Mouse (Mus musculus): ENCODE measurements around the gene 1700003E16Rik.

Gene 1700003E16Rik

GRCm38 (mm10) chr6:83159456-83159855, 3.3 kb downstream of the 1700003E16Rik start:
- DNase-seq (ENCODE audit: low spot score in 2 of 2) = peak in 1 of 2 experiments; percentile 32

- DNase-seq (ENCODE audit: low spot score in 2 of 2) = no peak
These were observed 5.2 kb downstream of the 1700003E16Rik start for GRCm38 (mm10) chr6:83161442-83161841.

- DNase-seq (ENCODE audit: low spot score in 2 of 2) = no peak
These were observed 5.9 kb downstream of the 1700003E16Rik start for GRCm38 (mm10) chr6:83161921-83162641.

- DNase-seq (ENCODE audit: low spot score in 2 of 2) = peak in 1 of 2 experiments; percentile 38
These were observed 6.5 kb downstream of the 1700003E16Rik start for GRCm38 (mm10) chr6:83162701-83163100.

- no peak for DNase-seq (ENCODE audit: low spot score in 2 of 2)
These were observed 8.9 kb downstream of the 1700003E16Rik start for GRCm38 (mm10) chr6:83165026-83165606.

GRCm38 (mm10) chr6:83165607-83166242, 9.5 kb downstream of the 1700003E16Rik start, which contains the start of gene Dctn1:
Gene Dctn1 (plus strand): TSS chr6:83165920.
- peak; percentile 88 to 91 for DNase-seq (ENCODE audit: low spot score in 2 of 2)

GRCm38 (mm10) chr6:83166243-83166630, 10.0 kb downstream of the 1700003E16Rik start:
- no peak for DNase-seq (ENCODE audit: low spot score in 2 of 2)

- DNase-seq (ENCODE audit: low spot score in 2 of 2) = no peak
These were observed 13.7 kb downstream of the 1700003E16Rik start for GRCm38 (mm10) chr6:83169872-83170271.

GRCm38 (mm10) chr6:83171063-83171462, 14.9 kb downstream of the 1700003E16Rik start:
- no peak for DNase-seq (ENCODE audit: low spot score in 2 of 2)

GRCm38 (mm10) chr6:83172240-83172920, 16.2 kb downstream of the 1700003E16Rik start:
- DNase-seq (ENCODE audit: low spot score in 2 of 2) = no peak

- DNase-seq (ENCODE audit: low spot score in 2 of 2) = no peak
These were observed 19.8 kb downstream of the 1700003E16Rik start for GRCm38 (mm10) chr6:83175996-83176395.

- no peak for DNase-seq (ENCODE audit: low spot score in 2 of 2)
These were observed 23.4 kb downstream of the 1700003E16Rik start for GRCm38 (mm10) chr6:83179390-83180117.

- no peak for DNase-seq (ENCODE audit: low spot score in 2 of 2)
These were observed 24.4 kb downstream of the 1700003E16Rik start for GRCm38 (mm10) chr6:83180605-83181004.

- no peak for DNase-seq (ENCODE audit: low spot score in 2 of 2)
These were observed 28.7 kb downstream of the 1700003E16Rik start for GRCm38 (mm10) chr6:83184858-83185435.

- DNase-seq (ENCODE audit: low spot score in 2 of 2) = no peak
These were observed 30.0 kb downstream of the 1700003E16Rik start for GRCm38 (mm10) chr6:83185895-83186861.

- no peak for DNase-seq (ENCODE audit: low spot score in 2 of 2)
These were observed 30.7 kb downstream of the 1700003E16Rik start for GRCm38 (mm10) chr6:83186946-83187345.

GRCm38 (mm10) chr6:83193571-83193970, 37.4 kb downstream of the 1700003E16Rik start:
- DNase-seq (ENCODE audit: low spot score in 2 of 2) = no peak

GRCm38 (mm10) chr6:83197345-83198004, 41.3 kb downstream of the 1700003E16Rik start:
- no peak for DNase-seq (ENCODE audit: low spot score in 2 of 2)

GRCm38 (mm10) chr6:83203320-83203719, 47.1 kb downstream of the 1700003E16Rik start:
- no peak for DNase-seq (ENCODE audit: low spot score in 2 of 2)

Data from spleen, postnatal 14 days (tissue).